Mouse (Mus musculus): Measurements from ENCODE around the gene Baiap3. TPM values are rescaled to one million over a fixed set of nuclear protein-coding genes. Genes with fewer than 3 reads are reported as not detected.

Baiap3 gene
- polyA plus RNA-seq, 1 experiment from 2014 or later = 22.5 TPM

Small RNA genes lying within 50 kb of the gene (microRNA-seq; reads per million reads assigned to microRNA genes)
- gene Mir3547 = 9.1 reads per million, percentile 28 among the genes with 10 or more reads in this experiment

Other genes with a start within 250 kb of the Baiap3 start
- gene Cramp1l, start 240.6 kb downstream of the Baiap3 start, polyA plus RNA-seq (2015; fragmentation: Nextera tagmentation; extraction: Ambion mirVana) = 5.9 and 6.8 TPM in 2 replicates
- gene Ift140, start 240.3 kb downstream of the Baiap3 start, polyA plus RNA-seq (2015; fragmentation: Nextera tagmentation; extraction: Ambion mirVana) = 26.6 and 28.4 TPM in 2 replicates
- gene Tmem204, start 172.8 kb downstream of the Baiap3 start, polyA plus RNA-seq (2015; fragmentation: Nextera tagmentation; extraction: Ambion mirVana) = 12.0 and 12.5 TPM in 2 replicates
- 47.0 and 62.9 TPM in 2 replicates for gene Telo2, start 140.4 kb downstream of the Baiap3 start, polyA plus RNA-seq (2015; fragmentation: Nextera tagmentation; extraction: Ambion mirVana)
- not detected in 2 replicates for gene Ptx4, start 135.6 kb downstream of the Baiap3 start, polyA plus RNA-seq (2015; fragmentation: Nextera tagmentation; extraction: Ambion mirVana)
- 30.2 and 34.3 TPM in 2 replicates for gene Clcn7, start 123.0 kb downstream of the Baiap3 start, polyA plus RNA-seq (2015; fragmentation: Nextera tagmentation; extraction: Ambion mirVana)
- gene Ccdc154, start 93.9 kb downstream of the Baiap3 start, polyA plus RNA-seq (2015; fragmentation: Nextera tagmentation; extraction: Ambion mirVana) = not detected in 2 replicates
- not detected in 2 replicates for gene Gm38655, start 80.9 kb downstream of the Baiap3 start, polyA plus RNA-seq (2015; fragmentation: Nextera tagmentation; extraction: Ambion mirVana)
- 37.2 and 38.4 TPM in 2 replicates for gene BC003965, start 71.8 kb downstream of the Baiap3 start, polyA plus RNA-seq (2015; fragmentation: Nextera tagmentation; extraction: Ambion mirVana)
- 15.0 and 15.2 TPM in 2 replicates for gene Unkl, start 68.0 kb downstream of the Baiap3 start, polyA plus RNA-seq (2015; fragmentation: Nextera tagmentation; extraction: Ambion mirVana)
- 83.8 and 99.9 TPM in 2 replicates for gene Gnptg, start 16.2 kb downstream of the Baiap3 start, polyA plus RNA-seq (2015; fragmentation: Nextera tagmentation; extraction: Ambion mirVana)
- gene Tsr3, start 16.2 kb downstream of the Baiap3 start, polyA plus RNA-seq (2015; fragmentation: Nextera tagmentation; extraction: Ambion mirVana) = 62.2 and 62.9 TPM in 2 replicates
- 635 and 668 TPM in 2 replicates for gene Ube2i, start 18.3 kb upstream of the Baiap3 start, polyA plus RNA-seq (2015; fragmentation: Nextera tagmentation; extraction: Ambion mirVana)
- not detected in 2 replicates for gene Prss34, start 42.0 kb upstream of the Baiap3 start, polyA plus RNA-seq (2015; fragmentation: Nextera tagmentation; extraction: Ambion mirVana)
- gene Prss28, start 52.3 kb upstream of the Baiap3 start, polyA plus RNA-seq (2015; fragmentation: Nextera tagmentation; extraction: Ambion mirVana) = not detected in 2 replicates
- gene Prss29, start 62.3 kb upstream of the Baiap3 start, polyA plus RNA-seq (2015; fragmentation: Nextera tagmentation; extraction: Ambion mirVana) = not detected in 2 replicates
- gene Tpsab1, start 89.2 kb upstream of the Baiap3 start, polyA plus RNA-seq (2015; fragmentation: Nextera tagmentation; extraction: Ambion mirVana) = not detected in 2 replicates
- gene Tpsb2, start 109.9 kb upstream of the Baiap3 start, polyA plus RNA-seq (2015; fragmentation: Nextera tagmentation; extraction: Ambion mirVana) = 0.39 TPM in 1 of 2 replicates, not detected in the other
- gene Tpsg1, start 112.9 kb upstream of the Baiap3 start, polyA plus RNA-seq (2015; fragmentation: Nextera tagmentation; extraction: Ambion mirVana) = 0.36 TPM in 1 of 2 replicates, not detected in the other
- 12.4 and 14.7 TPM in 2 replicates for gene Cacna1h, start 177.4 kb upstream of the Baiap3 start, polyA plus RNA-seq (2015; fragmentation: Nextera tagmentation; extraction: Ambion mirVana)
- gene Tekt4, start 198.3 kb upstream of the Baiap3 start, polyA plus RNA-seq (2015; fragmentation: Nextera tagmentation; extraction: Ambion mirVana) = 0.80 and 0.88 TPM in 2 replicates
- 0.32 and 0.44 TPM in 2 replicates for gene Sstr5, start 240.9 kb upstream of the Baiap3 start, polyA plus RNA-seq (2015; fragmentation: Nextera tagmentation; extraction: Ambion mirVana)